Mouse (Mus musculus): ENCODE measurements around the gene Stxbp5.

DNA sequence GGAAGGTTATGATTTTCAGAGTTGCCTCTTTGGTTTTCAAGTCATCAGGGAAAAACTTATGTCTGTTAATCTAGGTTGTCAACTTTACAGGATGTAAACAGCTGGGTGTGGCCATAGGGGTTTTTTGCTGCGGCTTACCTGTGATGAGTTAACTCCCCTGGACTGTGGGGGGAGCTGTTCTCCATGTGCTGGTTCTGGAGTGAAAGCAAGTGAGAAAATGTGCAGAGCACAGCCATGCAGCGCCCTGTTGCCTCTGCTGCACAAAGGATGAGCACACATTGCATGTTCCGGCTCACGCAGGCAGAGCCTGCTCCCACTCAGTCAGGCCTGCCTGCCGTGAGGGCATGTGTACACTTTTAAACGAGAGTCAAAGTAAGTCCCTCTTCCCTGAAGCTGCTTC lies 79.6 kb downstream of the Stxbp5 start:
- TF ChIP-seq CTCF (IDR thresholded peaks at IDR 0.05; ENCODE audit: borderline replicate concordance, insufficient read depth, low read length) (no peak), POLR2A (IDR thresholded peaks at IDR 0.05; ENCODE audit: low read depth, low read length) (no peak)

Measured in embryonic fibroblast, embryonic 13.5 days (primary cell).